In the genomic region with DNA sequence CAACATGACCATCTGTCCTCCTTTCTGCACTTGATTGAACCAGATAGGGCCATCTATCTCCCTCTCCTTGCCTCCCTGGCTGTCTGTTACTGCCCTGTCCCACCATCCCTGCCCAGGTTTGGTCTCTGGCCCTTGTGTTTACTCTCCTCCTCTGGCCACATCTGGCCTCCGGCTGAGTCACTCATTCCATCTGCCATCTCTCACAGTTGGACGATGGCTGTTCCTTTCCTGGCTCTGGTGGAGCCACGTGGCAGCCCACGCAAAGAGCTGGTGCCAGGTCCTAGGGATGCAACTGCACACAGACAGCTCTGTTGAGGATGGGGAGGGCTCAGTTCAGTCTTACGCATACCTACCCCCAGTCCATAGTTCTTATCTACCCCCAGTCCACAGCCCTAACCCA, we compare ENCODE assay signal across 10 mouse cellular contexts.
DNase-seq lines count a peak whose midpoint lies in the region.
"Had no signal": no experiment of that assay in that cellular context is flagged by ENCODE, and none has a peak within 500 bp of the region (broad histone marks: within the 10 kb centered on the region; RNA-seq: fewer than 3 reads in every experiment).

No protein-coding gene starts in this region.

- DNase-seq in left cerebral cortex, adult 11 months (ENCODE audit: low spot score) = peak; percentile 62
- DNase-seq in left cerebral cortex, postnatal 10 days (ENCODE audit: extremely low spot score in 1 of 2, low spot score in 2 of 2) = no peak
- DNase-seq in cerebellum, postnatal 14 days = peak; percentile 60 to 61
- DNase-seq in layer of hippocampus, adult 9-10 months (ENCODE audit: low spot score) = peak; percentile 60
- DNase-seq in right cerebral cortex, postnatal 14 days = peak; percentile 66
- DNase-seq in kidney, postnatal 4 days = no peak
- DNase-seq in spleen, postnatal 36 days (ENCODE audit: low spot score in 2 of 2) = no peak
- DNase-seq: kidney, adult 11 months; lung, adult 18-20 months; retina, postnatal 1 day had no signal

- intact Hi-C loops in left cerebral cortex, postnatal 10 days (cut with DNase I) = no loop called here

Comparison
In these comparisons a context has a peak if more than half of its experiments do, and no peak if none do; other contexts are left out.
1. DNase-seq: peak in left cerebral cortex, adult 11 months (single experiment), cerebellum, postnatal 14 days (2 of 2), layer of hippocampus, adult 9-10 months (single experiment) and right cerebral cortex, postnatal 14 days (single experiment); none in left cerebral cortex, postnatal 10 days (0 of 2), kidney, postnatal 4 days (0 of 2) and spleen, postnatal 36 days (0 of 2).